Mouse (Mus musculus) neural tube, embryonic 11.5 days (tissue): ENCODE measurements around the gene Kcnk10. TPM values are rescaled to one million over a fixed set of nuclear protein-coding genes. Genes with fewer than 3 reads are reported as not detected.

ENCODE experiments used
- ATAC-seq: fragments of 200-750 bp; cut with Nextera tagmentation; 2 replicates; pipeline ENCODE4 v1.8.0; 2017; ENCODE audit warnings: moderate number of reproducible peaks, mild to moderate bottlenecking, moderate TSS enrichment, moderate library complexity; ENCODE audit not compliant: insufficient read depth, low FRiP score, low TSS enrichment
- DNase-seq: peaks from one replicate; pipeline ENCODE4 v3.0.0-alpha.2; 2015; ENCODE audit warnings: low spot score
- H3K27ac ChIP-seq: fragments of 300-500 bp; sonication (generic); 2 replicates; pipeline ENCODE4 v1.5.1; 2014; ENCODE audit warnings: low read depth, mild to moderate bottlenecking, low read length
- H3K27me3 ChIP-seq: fragments of 300-500 bp; sonication (generic); 2 replicates; pipeline ENCODE4 v1.6.1; 2014; ENCODE audit warnings: mild to moderate bottlenecking, low read length, mixed read lengths; ENCODE audit not compliant: control insufficient read depth, insufficient read depth
- H3K36me3 ChIP-seq: fragments of 300-500 bp; sonication (generic); 2 replicates; pipeline ENCODE4 v1.6.1; 2014; ENCODE audit warnings: mild to moderate bottlenecking, low read length, moderate library complexity, mixed read lengths; ENCODE audit not compliant: control insufficient read depth, insufficient read depth
- H3K4me1 ChIP-seq: fragments of 300-500 bp; sonication (generic); 2 replicates; pipeline ENCODE4 v1.6.1; 2014; ENCODE audit warnings: low read length, mixed read lengths; ENCODE audit not compliant: control insufficient read depth, insufficient read depth
- H3K4me2 ChIP-seq: fragments of 300-500 bp; sonication (generic); 2 replicates; pipeline ENCODE4 v1.6.1; 2014; ENCODE audit warnings: low read depth, mild to moderate bottlenecking, moderate library complexity
- H3K4me3 ChIP-seq: fragments of 300-500 bp; sonication (generic); 2 replicates; pipeline ENCODE4 v1.5.1; 2014; ENCODE audit warnings: low read depth, low read length
- H3K9ac ChIP-seq: fragments of 300-500 bp; sonication (generic); 2 replicates; pipeline ENCODE4 v1.6.1; 2014; ENCODE audit warnings: mild to moderate bottlenecking, low read length
- H3K9me3 ChIP-seq: fragments of 300-500 bp; sonication (generic); 2 replicates; pipeline ENCODE4 v1.6.1; 2016; ENCODE audit warnings: low read length; ENCODE audit not compliant: control insufficient read depth
- WGBS: fragments of 180-500 bp; shearing (Covaris S2); extraction: QIAGEN DNeasy Blood & Tissue Kit; methylation state at CpG from one replicate; pipeline ENCODE4 v1.1.7; 2014; 5-methylcytosine and 5-hydroxymethylcytosine counted together
- polyA plus RNA-seq: library from polyadenylated mRNA; unstranded; fragments of >200 nt; fragmentation: Nextera tagmentation; extraction: Ambion mirVana; gene quantifications from 2 replicates; pipeline ENCODE4 v1.2.1, GENCODE M21; 2014

Kcnk10 gene
- polyA plus RNA-seq, 1 experiment from 2014 or later, result 21.3 TPM

GRCm38 (mm10) chr12:98394115-98394514, 184.0 kb downstream of the Kcnk10 start:
- no peak overlapping the region for H3K4me3 ChIP-seq
- no peaks in the 10 kb centered on the region for H3K4me1 ChIP-seq
- WGBS, result 90% methylated on average over 5 of the region's 5 CpGs
- no peaks in the 10 kb centered on the region for H3K27me3 ChIP-seq
- no peaks in the 10 kb centered on the region for H3K36me3 ChIP-seq
- H3K27ac ChIP-seq, result no peak overlapping the region
- DNase-seq, result no peak
- H3K9me3 ChIP-seq, result no peaks in the 10 kb centered on the region
- H3K4me2 ChIP-seq, result no peak overlapping the region
- H3K9ac ChIP-seq, result no peak overlapping the region
- ATAC-seq, result no peak

- Histone ChIP-seq H3K27me3 (no peaks in the 10 kb centered on the region), H3K4me3 (no peak overlapping the region), H3K9me3 (no peaks in the 10 kb centered on the region), H3K36me3 (no peaks in the 10 kb centered on the region), H3K4me2 (no peak overlapping the region), H3K4me1 (no peaks in the 10 kb centered on the region), H3K9ac (no peak overlapping the region), H3K27ac (no peak overlapping the region)
- WGBS, result 84% methylated on average over 5 of the region's 5 CpGs
- ATAC-seq (no peak), DNase-seq (no peak)
Measured at GRCm38 (mm10) chr12:98391347-98391746, 186.8 kb downstream of the Kcnk10 start.

- no peak for DNase-seq
- H3K27me3 ChIP-seq, result no peaks in the 10 kb centered on the region
- no peaks in the 10 kb centered on the region for H3K36me3 ChIP-seq
- WGBS, result 92% methylated on average over 4 of the region's 4 CpGs
- H3K9me3 ChIP-seq, result no peaks in the 10 kb centered on the region
- no peak for ATAC-seq
- no peak overlapping the region for H3K27ac ChIP-seq
- H3K4me1 ChIP-seq, result no peaks in the 10 kb centered on the region
- no peak overlapping the region for H3K4me3 ChIP-seq
- no peak overlapping the region for H3K4me2 ChIP-seq
- no peak overlapping the region for H3K9ac ChIP-seq
Measured at GRCm38 (mm10) chr12:98389618-98390017, 188.5 kb downstream of the Kcnk10 start.

Other genes with a start within 250 kb of the Kcnk10 start
- gene Spata7, start 49.8 kb upstream of the Kcnk10 start, polyA plus RNA-seq, result 19.5 and 24.1 TPM in 2 replicates
- gene Ptpn21, start 159.1 kb upstream of the Kcnk10 start, polyA plus RNA-seq, result 6.6 and 6.8 TPM in 2 replicates
- gene Zc3h14, start 168.7 kb upstream of the Kcnk10 start, polyA plus RNA-seq, result 169 and 170 TPM in 2 replicates